Mouse (Mus musculus) cerebral cortex, adult 2 months (tissue): ENCODE measurements around the gene Phb2.

ENCODE experiments used
- WGBS: fragments of 180-500 bp; shearing (Covaris S2); methylation state at CpG from one replicate; pipeline ENCODE4 v1.1.7; 2018; 5-methylcytosine and 5-hydroxymethylcytosine counted together

Gene Phb2

GRCm38 (mm10) chr6:124690517-124690916 lies 21.6 kb upstream of the Phb2 start:
- 84% methylated on average over 3 of the region's 3 CpGs for WGBS

DNA sequence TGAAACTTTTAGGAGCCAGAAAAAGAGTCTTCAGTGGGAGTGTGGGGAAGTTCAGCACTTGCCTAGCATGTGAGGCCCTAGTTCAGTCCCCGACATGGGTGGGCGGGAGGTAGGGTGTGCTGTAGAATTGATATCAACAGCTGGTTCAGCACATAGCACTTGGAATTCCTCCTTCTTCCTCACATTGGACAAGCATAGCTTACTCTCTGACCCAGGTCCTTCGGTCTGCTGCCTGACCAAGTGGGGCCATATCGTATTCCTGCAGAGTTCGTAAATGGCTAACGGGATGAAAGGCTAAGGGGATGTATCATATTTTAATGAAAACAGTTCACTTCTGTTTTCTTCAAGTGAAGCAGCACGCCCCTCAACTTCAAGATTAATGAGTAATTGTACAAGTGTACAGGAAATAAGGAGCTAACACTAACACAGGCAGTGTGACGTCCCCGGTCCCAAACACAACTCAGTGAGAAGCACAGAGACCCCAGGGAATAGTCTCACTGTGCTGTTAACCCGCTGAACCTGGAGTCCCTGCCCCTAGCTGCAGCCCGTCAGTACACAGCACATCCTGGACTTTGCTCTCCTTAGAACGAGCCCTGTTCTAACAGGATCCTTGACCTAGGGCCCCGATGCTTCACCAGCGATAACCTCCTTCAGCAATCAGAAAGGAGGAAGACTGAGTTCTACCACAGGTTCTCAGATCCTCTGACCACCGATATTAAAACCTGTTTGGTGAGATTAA lies 18.7 kb upstream of the Phb2 start:
- 72% methylated on average over 15 of the region's 15 CpGs for WGBS

DNA sequence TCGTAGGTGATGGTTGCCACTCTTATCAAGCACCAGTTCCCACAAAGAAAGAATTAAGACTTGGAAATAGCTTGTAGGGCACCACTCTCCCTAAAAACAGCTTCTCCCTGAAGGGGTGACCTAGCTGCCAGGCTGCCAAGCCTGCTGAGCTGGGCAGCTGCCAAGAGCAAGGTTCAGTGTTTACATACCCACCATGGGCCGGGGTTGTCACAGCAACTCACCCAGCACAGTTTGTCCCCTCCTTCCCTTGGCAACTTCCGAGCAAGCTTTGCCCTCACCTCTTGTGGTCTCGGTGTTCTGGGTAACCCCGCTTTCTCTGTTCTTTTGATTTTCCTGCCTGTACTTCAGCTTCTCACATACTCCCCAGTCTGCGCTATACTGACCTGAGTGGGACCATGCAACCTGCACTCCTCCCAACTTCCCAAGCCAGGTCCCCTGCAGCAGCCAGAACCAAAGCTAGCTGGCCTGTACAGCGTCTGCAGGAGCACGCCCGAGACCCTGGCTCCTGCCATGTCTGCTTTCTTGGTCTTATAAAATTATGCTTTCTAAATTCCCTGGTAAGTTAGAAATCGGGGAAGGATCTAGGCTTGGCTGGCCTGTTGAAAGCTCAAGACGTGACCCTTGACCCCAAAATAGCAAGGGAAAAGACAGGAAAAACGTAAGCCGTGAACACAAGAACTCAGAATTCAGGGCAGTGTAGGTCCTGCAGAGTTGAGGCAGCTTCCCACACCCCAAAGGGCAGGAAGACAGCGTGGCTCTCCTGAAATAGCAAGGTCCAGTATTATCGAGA lies 17.8 kb upstream of the Phb2 start:
- WGBS = 69% methylated on average over 15 of the region's 15 CpGs

- WGBS = 85% methylated on average over 7 of the region's 7 CpGs
Measured at GRCm38 (mm10) chr6:124696441-124697150, 15.5 kb upstream of the Phb2 start.

- 87% methylated on average over 6 of the region's 6 CpGs for WGBS
Measured at GRCm38 (mm10) chr6:124698751-124699150, 13.4 kb upstream of the Phb2 start.

DNA sequence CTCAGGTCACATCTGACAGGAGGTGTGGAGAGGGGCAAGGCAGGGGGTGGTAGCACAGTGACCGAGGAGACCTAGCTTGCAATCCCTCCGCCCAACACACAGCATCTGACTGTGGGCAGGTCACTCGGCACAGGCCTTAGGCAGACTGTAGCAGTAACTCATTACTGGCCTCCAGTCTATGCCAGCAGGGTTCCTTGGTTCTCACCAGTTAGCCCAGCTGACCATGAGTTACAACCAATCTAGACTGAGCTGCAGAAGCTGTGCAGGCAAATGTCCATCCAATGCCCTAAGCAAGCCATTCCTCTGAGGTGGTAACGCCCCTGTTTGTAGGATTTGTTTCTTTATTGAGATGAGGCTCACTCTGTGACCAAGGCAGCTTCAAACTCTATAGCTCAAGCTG lies 12.8 kb upstream of the Phb2 start:
- 90% methylated on average over 4 of the region's 4 CpGs for WGBS

DNA sequence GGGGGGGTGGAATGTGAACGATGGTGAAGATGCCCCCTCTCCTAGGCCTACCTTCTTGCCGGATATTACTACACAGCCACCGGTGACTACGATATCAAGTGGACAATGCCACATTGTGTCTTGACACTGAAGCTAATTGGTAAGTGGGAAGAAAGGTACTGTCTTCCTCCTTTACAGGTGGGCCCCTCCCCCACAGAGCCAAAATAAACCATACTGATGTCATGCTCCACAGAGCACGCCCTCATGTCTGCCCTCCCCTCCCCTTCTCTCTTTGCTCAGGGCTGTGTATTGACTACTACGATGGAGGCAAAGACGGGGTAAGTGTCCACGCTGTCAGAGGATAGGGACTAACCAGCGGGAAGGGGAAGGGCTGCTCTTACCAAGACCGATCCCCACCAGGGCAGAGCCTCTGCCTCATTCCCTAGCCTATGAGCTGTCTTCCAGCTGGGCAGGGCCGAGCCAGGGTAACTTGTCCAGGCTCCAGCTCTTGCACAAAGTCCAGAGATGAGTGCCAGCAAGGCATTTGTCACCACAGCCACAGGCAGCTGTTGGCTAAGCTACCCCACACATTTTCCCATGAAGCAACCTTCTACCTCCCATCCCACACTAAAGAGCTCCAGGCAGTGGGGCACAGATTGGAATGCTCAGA lies 12.1 kb upstream of the Phb2 start:
- 63% methylated on average over 11 of the region's 11 CpGs for WGBS

DNA sequence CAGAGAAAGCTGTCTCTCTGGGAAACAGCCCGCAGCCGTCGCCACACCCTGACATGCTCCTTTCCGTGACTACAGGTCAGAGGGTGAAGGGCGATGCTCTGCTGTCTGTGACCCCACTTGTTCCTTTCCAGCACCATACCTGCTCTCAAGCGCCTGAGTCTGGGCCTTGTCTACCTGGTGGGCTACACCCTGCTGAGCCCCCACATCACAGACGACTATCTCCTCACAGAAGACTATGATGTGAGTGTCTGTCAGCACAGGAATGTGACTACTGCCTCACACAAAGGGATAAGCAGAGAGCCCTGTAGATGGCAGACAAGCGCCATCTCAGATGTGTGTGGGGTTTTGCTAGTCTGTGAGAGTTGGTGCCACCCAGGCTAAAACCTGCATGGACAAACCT lies 10.8 kb upstream of the Phb2 start:
- WGBS = 81% methylated on average over 8 of the region's 8 CpGs

GRCm38 (mm10) chr6:124702102-124702783 lies 9.9 kb upstream of the Phb2 start:
- 68% methylated on average over 17 of the region's 17 CpGs for WGBS

DNA sequence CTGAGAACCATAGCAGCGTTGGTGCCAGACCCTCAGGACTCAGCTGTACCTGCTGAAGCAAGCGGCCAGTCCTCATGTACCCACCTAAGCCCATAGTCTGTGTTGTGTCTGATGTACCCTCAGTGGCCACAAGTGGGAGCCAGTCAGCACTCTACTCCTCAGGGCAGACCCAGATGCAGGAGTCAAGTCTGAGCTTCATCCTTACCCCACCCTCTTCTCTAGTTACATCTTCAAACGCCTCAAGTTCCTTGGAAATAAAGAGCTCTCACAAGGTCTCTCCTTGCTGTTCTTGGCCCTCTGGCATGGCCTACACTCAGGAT lies 9.4 kb upstream of the Phb2 start:
- 45% methylated on average over 3 of the region's 3 CpGs for WGBS

DNA sequence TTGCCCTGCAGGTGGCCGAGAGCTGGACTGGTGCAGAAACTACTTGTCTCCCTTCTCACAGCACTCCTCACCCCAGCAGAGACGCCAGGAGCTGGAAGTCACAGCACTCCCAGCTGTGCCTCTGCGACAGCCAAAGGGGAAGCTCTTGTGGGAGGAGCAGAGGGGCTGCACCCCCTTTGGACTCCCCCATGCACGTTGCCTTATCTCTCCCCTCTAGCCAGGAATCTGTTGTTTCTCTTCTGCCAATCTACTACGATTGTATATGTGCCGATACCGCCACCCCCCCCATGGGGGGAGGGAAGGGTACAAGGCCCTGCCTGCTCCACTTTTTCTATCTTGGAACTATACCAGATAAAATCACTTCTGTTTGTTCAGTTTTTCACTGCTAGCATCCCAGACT lies 8.3 kb upstream of the Phb2 start:
- 70% methylated on average over 7 of the region's 7 CpGs for WGBS

- 96% methylated on average over 2 of the region's 2 CpGs for WGBS
Measured at GRCm38 (mm10) chr6:124704417-124704816, 7.7 kb upstream of the Phb2 start.

GRCm38 (mm10) chr6:124706061-124706627 lies 6.0 kb upstream of the Phb2 start:
- 51% methylated on average over 5 of the region's 5 CpGs for WGBS

DNA sequence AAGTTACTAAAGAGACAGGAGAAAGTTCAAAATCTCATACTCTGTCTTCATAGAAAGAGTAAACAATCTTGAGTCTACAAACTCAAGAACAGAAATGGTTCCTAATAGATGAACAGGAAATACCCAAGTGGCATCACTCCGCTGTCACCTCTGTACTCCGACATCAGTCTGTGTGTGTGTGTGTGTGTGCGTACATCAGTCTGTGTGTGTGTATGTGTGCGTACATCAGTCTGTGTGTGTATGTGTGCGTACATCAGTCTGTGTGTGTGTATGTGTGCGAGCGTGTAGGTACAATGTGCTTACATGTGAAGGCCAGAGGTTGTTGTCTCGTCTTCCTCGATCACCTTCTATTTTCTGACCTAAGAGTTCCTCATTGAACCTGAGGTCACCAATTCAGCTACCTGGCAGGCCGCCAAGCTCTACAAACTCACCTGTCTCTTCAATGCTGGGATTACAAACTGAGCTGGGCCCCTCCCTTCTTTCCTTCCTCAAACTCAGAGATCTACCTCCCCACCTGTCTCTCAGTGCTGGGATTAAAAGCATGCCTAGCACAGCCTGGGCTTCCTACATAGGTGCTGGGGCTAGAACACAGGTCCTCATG lies 3.7 kb upstream of the Phb2 start:
- WGBS = 95% methylated on average over 10 of the region's 10 CpGs

DNA sequence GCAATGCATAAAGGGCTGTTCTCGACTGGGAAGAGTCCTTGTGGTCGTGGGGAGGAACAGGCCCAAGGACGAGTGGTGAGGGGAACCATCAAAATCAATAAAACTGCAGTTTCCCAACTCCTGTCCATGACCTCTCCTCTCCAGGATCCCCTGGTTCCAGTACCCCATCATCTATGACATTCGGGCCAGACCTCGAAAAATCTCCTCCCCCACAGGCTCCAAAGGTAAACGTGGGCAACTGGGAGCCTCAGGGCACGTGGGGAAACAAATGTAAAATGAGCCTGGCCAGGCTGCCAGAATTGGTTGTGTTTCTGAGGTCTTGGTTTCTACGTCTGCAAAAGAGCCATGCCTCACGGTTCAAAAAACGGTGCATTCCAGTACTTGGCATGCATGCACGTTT lies 782 bp downstream of the Phb2 start:
- WGBS = 6% methylated on average over 11 of the region's 11 CpGs

- WGBS = 52% methylated on average over 20 of the region's 20 CpGs
Measured at GRCm38 (mm10) chr6:124716864-124717490, 4.8 kb downstream of the Phb2 start.

DNA sequence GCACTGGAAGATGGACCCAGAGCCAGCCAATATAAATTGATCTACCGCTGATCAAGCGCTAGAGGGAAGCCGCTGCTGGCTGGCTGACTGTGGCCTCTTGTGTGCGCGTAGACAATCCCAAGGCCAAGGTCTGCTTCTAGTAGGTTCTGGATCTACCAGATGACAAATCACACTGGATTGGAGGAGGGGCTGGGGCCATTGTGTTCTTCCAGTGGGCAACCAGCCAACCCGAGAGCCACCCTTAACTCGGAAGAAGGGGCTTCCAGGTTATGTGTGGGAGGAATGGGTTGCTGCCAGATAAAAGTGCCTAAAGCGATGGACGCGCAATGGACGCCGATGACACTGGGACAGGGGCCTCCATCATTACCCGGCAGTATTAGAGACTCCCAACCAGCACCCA lies 5.8 kb downstream of the Phb2 start:
- 83% methylated on average over 13 of the region's 13 CpGs for WGBS

DNA sequence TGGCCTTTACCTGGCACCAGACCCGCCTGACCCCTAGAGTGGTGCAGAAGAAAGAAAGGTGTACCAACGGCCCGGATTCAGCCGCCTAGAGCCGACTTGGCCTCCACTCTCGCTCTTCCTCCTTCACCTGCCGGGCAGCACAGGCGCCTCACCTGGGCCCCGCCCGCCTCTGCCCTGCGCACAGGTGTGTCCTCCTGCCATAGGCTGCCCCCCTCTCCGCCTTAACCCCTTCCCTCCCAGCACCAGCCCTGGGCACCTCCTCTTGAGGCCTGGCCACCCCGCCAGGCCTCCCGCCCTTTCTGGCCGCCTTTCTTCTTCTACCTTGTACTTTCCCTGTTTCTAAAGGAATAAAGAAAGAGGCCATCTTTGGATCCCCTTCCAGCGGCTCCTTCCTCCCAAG lies 6.6 kb downstream of the Phb2 start:
- WGBS = 77% methylated on average over 16 of the region's 16 CpGs

- 91% methylated on average over 7 of the region's 7 CpGs for WGBS
Measured at GRCm38 (mm10) chr6:124719354-124719978, 7.3 kb downstream of the Phb2 start.

GRCm38 (mm10) chr6:124720904-124721303 lies 8.8 kb downstream of the Phb2 start:
- WGBS = 64% methylated on average over 11 of the region's 11 CpGs
